Mouse (Mus musculus) liver, embryonic 15.5 days (tissue): Measurements from ENCODE around the gene Myh3. TPM values are rescaled to one million over a fixed set of nuclear protein-coding genes. Genes with fewer than 3 reads are reported as not detected.

Source experiments
- ATAC-seq: fragments of 200-750 bp; cut with Nextera tagmentation; 2 replicates; pipeline ENCODE4 v1.8.0; 2017; ENCODE audit warnings: moderate number of reproducible peaks, mild to moderate bottlenecking, moderate library complexity; ENCODE audit not compliant: insufficient read depth
- H3K27ac ChIP-seq: fragments of 300-500 bp; sonication (generic); replicated peaks from 2 replicates; pipeline ENCODE4 v1.5.1; 2015; ENCODE audit warnings: mild to moderate bottlenecking, inconsistent platforms
- H3K27me3 ChIP-seq: fragments of 300-500 bp; sonication (generic); 2 replicates; pipeline ENCODE4 v1.6.1; 2015; ENCODE audit warnings: mild to moderate bottlenecking, inconsistent platforms
- H3K36me3 ChIP-seq: fragments of 300-500 bp; sonication (generic); replicated peaks from 2 replicates; pipeline ENCODE4 v1.6.1; 2015; ENCODE audit warnings: moderate library complexity, mild to moderate bottlenecking, inconsistent platforms
- H3K4me1 ChIP-seq: fragments of 300-500 bp; sonication (generic); replicated peaks from 2 replicates; pipeline ENCODE4 v1.6.1; 2015; ENCODE audit warnings: inconsistent platforms
- H3K4me2 ChIP-seq: fragments of 300-500 bp; sonication (generic); 2 replicates; pipeline ENCODE4 v1.6.1; 2015; ENCODE audit warnings: moderate library complexity, mild to moderate bottlenecking, inconsistent platforms
- H3K4me3 ChIP-seq: fragments of 300-500 bp; sonication (generic); replicated peaks from 2 replicates; pipeline ENCODE4 v1.5.1; 2015; ENCODE audit warnings: mild to moderate bottlenecking, inconsistent platforms
- H3K9ac ChIP-seq: fragments of 300-500 bp; sonication (generic); 2 replicates; pipeline ENCODE4 v1.6.1; 2015; ENCODE audit warnings: moderate library complexity, mild to moderate bottlenecking, inconsistent platforms
- H3K9me3 ChIP-seq: fragments of 300-500 bp; sonication (generic); replicated peaks from 2 replicates; pipeline ENCODE4 v1.6.1; 2016; ENCODE audit warnings: inconsistent platforms
- WGBS: fragments of 180-500 bp; shearing (Covaris S2); methylation state at CpG from one replicate; pipeline ENCODE4 v1.1.7; 2015; ENCODE audit warnings: mixed read lengths; ENCODE audit not compliant: insufficient replicate concordance; 5-methylcytosine and 5-hydroxymethylcytosine counted together
- polyA plus RNA-seq: library from polyadenylated mRNA; unstranded; fragments of >200 nt; fragmentation: Nextera tagmentation; extraction: Ambion mirVana; gene quantifications from 2 replicates; pipeline ENCODE4 v1.2.1, GENCODE M21; 2015

Myh3 gene
- 5.0 and 7.3 TPM in 2 replicates for polyA plus RNA-seq

- Histone ChIP-seq H3K9ac (no peak within 1 kb of the TSS), H3K4me2 (no peak within 1 kb of the TSS), H3K4me1 (peaks cover 5% of the 10 kb centered on the region; the same call in 1 of the 2 replicates), H3K9me3 (no peaks in the 10 kb centered on the region), H3K36me3 (no peaks in the 10 kb centered on the region), H3K27ac (no peak within 1 kb of the TSS), H3K4me3 (no peak within 1 kb of the TSS), H3K27me3 (peaks cover 13% of the 10 kb centered on the region)
- WGBS, result 68% methylated on average over 5 of the region's 5 CpGs
- no peak for ATAC-seq
Observed at GRCm38 (mm10) chr11:67078000-67078399, at the start of gene Myh3. Gene Myh3 (plus strand): TSS chr11:67078300.

- H3K4me1 ChIP-seq, result no peaks in the 10 kb centered on the region; the same call in 1 of the 2 replicates
- WGBS, result 45% methylated on average over 16 of the region's 16 CpGs
- H3K9me3 ChIP-seq, result no peaks in the 10 kb centered on the region
- no peak overlapping the region for H3K9ac ChIP-seq
- H3K27me3 ChIP-seq, result 0 out of 2 replicates have a peak, but pooled peaks cover 9% of the 10 kb centered on the region
- H3K4me3 ChIP-seq, result no peak overlapping the region
- ATAC-seq, result no peak
- H3K36me3 ChIP-seq, result no peaks in the 10 kb centered on the region
- H3K27ac ChIP-seq, result no peak overlapping the region
- no peak overlapping the region for H3K4me2 ChIP-seq
Observed at GRCm38 (mm10) chr11:67030904-67031602, 47.0 kb upstream of the Myh3 start.

GRCm38 (mm10) chr11:67031603-67031915, 46.5 kb upstream of the Myh3 start:
- H3K4me1 ChIP-seq, result no peaks in the 10 kb centered on the region; the same call in 1 of the 2 replicates
- H3K27ac ChIP-seq, result no peak overlapping the region
- no peak for ATAC-seq
- no peaks in the 10 kb centered on the region for H3K9me3 ChIP-seq
- H3K4me2 ChIP-seq, result no peak overlapping the region
- no peak overlapping the region for H3K9ac ChIP-seq
- WGBS, result 55% methylated on average over 2 of the region's 2 CpGs
- H3K27me3 ChIP-seq, result 0 out of 2 replicates have a peak, but pooled peaks cover 5% of the 10 kb centered on the region
- no peak overlapping the region for H3K4me3 ChIP-seq
- H3K36me3 ChIP-seq, result no peaks in the 10 kb centered on the region

- no peaks in the 10 kb centered on the region for H3K9me3 ChIP-seq
- no peak overlapping the region for H3K27ac ChIP-seq
- H3K27me3 ChIP-seq, result no peaks in the 10 kb centered on the region
- no peak overlapping the region for H3K4me3 ChIP-seq
- no peak overlapping the region for H3K9ac ChIP-seq
- H3K36me3 ChIP-seq, result peaks cover 7% of the 10 kb centered on the region; the same call in 1 of the 2 replicates
- 48% methylated on average over 4 of the region's 4 CpGs for WGBS
- H3K4me1 ChIP-seq, result no peaks in the 10 kb centered on the region; the same call in 1 of the 2 replicates
- H3K4me2 ChIP-seq, result no peak overlapping the region
- ATAC-seq, result peak; percentile 79
Observed at GRCm38 (mm10) chr11:67034775-67035485, 43.2 kb upstream of the Myh3 start.

GRCm38 (mm10) chr11:67036229-67036628, 41.9 kb upstream of the Myh3 start:
- no peak overlapping the region for H3K9ac ChIP-seq
- H3K9me3 ChIP-seq, result no peaks in the 10 kb centered on the region
- no peak for ATAC-seq
- no peak overlapping the region for H3K4me2 ChIP-seq
- peaks cover 19% of the 10 kb centered on the region for H3K36me3 ChIP-seq
- 59% methylated on average over 6 of the region's 6 CpGs for WGBS
- no peaks in the 10 kb centered on the region; the same call in 1 of the 2 replicates for H3K4me1 ChIP-seq
- no peaks in the 10 kb centered on the region for H3K27me3 ChIP-seq
- no peak overlapping the region for H3K4me3 ChIP-seq
- no peak overlapping the region for H3K27ac ChIP-seq

DNA sequence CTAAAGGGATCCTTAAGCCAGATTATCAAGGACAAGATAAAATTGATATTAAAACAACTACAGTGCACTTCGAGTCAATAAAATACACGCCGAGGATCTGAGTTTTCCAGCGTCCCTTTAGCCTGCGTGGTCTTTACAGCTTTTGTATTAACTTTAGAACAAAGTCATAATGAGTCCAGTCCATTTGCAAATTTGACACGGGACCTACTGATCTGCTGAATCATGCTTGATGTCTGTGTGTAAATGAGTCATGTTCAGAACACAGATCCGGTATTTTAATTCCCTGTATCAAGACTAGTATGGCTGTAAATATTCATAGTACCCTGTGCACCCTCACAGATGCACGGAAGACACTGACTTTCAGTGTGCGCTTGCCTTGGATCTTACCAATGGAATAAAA, 41.2 kb upstream of the Myh3 start:
- H3K27ac ChIP-seq, result no peak overlapping the region
- H3K4me3 ChIP-seq, result no peak overlapping the region
- no peaks in the 10 kb centered on the region for H3K27me3 ChIP-seq
- ATAC-seq, result no peak
- H3K4me2 ChIP-seq, result no peak overlapping the region
- WGBS, result 78% methylated on average over 9 of the region's 9 CpGs
- H3K9me3 ChIP-seq, result no peaks in the 10 kb centered on the region
- H3K4me1 ChIP-seq, result no peaks in the 10 kb centered on the region
- H3K36me3 ChIP-seq, result peaks cover 25% of the 10 kb centered on the region
- no peak overlapping the region for H3K9ac ChIP-seq

DNA sequence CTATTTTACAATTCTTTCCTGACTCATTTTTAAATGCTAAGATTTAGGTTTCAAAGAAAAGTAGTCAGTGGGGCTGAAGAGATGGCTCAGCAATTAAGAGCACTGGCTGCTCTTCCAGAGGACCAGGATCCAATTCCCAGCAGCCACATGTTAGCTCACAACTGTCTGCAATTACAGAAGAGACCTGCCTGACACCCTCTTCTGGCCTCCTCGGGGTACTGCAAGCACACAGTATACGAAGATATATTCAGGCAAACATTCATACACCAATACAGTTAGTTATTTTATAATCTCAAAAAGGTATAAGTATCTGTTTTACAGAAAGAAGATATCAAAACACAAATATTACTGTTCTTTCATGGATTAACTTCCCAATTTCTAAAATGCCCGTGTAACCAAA, 38.3 kb upstream of the Myh3 start:
- no peak for ATAC-seq
- Histone ChIP-seq H3K4me3 (no peak overlapping the region), H3K4me2 (no peak overlapping the region), H3K9ac (no peak overlapping the region), H3K4me1 (0 out of 2 replicates have a peak, but pooled peaks cover 4% of the 10 kb centered on the region), H3K27me3 (no peaks in the 10 kb centered on the region), H3K36me3 (peaks cover 31% of the 10 kb centered on the region), H3K9me3 (no peaks in the 10 kb centered on the region), H3K27ac (no peak overlapping the region)
- WGBS, result 77% methylated on average over 3 of the region's 3 CpGs

DNA sequence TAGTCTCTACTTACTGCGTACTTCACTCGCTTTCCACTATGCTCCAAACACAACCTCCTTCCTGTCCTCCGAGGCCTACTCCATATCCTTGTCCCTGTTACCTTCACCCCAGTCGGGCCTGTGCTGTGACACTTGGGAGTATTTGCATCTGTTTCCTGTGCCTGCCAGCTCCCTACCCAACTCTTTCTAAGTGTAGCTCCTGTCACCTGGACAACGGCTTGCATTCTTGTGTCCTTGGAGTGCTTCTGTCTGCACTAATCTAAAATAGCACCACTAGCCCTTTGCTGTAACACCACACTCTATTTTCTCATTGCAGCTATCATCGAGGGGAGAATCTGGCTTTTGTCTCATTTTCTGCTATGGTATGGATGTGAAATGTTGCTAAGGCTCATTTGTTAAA, 37.6 kb upstream of the Myh3 start:
- Histone ChIP-seq H3K36me3 (peaks cover 31% of the 10 kb centered on the region), H3K9me3 (no peaks in the 10 kb centered on the region), H3K27ac (no peak overlapping the region), H3K9ac (no peak overlapping the region), H3K27me3 (no peaks in the 10 kb centered on the region), H3K4me2 (no peak overlapping the region), H3K4me3 (no peak overlapping the region), H3K4me1 (0 out of 2 replicates have a peak, but pooled peaks cover 6% of the 10 kb centered on the region)
- WGBS, result 79% methylated on average over 6 of the region's 6 CpGs
- no peak for ATAC-seq

- WGBS, result 56% methylated on average over 8 of the region's 8 CpGs
- Histone ChIP-seq H3K4me3 (no peak overlapping the region), H3K9ac (no peak overlapping the region), H3K4me2 (no peak overlapping the region), H3K9me3 (no peaks in the 10 kb centered on the region), H3K27me3 (no peaks in the 10 kb centered on the region), H3K36me3 (peaks cover 31% of the 10 kb centered on the region), H3K27ac (no peak overlapping the region), H3K4me1 (peaks cover 11% of the 10 kb centered on the region; the same call in 1 of the 2 replicates)
- ATAC-seq, result no peak
Observed at GRCm38 (mm10) chr11:67043007-67043406, 35.1 kb upstream of the Myh3 start.

DNA sequence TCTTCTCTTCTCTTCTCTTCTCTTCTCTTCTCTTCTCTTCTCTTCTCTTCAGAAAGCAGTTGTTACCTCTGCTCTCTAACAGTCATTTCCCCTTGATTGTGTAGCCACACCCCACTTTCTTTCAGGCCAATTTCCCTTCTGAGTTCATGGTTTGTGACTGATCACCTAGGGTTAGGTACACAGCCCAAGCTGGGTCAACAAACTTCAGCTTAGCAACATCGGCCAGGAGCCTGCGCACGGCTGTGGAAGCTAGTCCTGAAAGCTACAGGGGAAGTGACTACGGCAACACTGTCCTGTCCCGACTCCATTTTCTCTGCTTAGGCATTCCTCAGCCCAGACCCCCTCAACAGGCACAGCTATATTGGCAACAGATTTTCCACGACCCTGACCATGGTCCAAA, 33.1 kb upstream of the Myh3 start:
- peaks cover 14% of the 10 kb centered on the region for H3K4me1 ChIP-seq
- H3K36me3 ChIP-seq, result peaks cover 26% of the 10 kb centered on the region
- H3K4me2 ChIP-seq, result no peak overlapping the region
- no peak overlapping the region for H3K4me3 ChIP-seq
- H3K9ac ChIP-seq, result no peak overlapping the region
- H3K9me3 ChIP-seq, result no peaks in the 10 kb centered on the region
- H3K27me3 ChIP-seq, result no peaks in the 10 kb centered on the region
- peak; percentile 75 for ATAC-seq
- WGBS, result 64% methylated on average over 6 of the region's 6 CpGs
- H3K27ac ChIP-seq, result 0 out of 2 replicates have a peak overlapping the region, but pooled peaks have one; percentile 29

DNA sequence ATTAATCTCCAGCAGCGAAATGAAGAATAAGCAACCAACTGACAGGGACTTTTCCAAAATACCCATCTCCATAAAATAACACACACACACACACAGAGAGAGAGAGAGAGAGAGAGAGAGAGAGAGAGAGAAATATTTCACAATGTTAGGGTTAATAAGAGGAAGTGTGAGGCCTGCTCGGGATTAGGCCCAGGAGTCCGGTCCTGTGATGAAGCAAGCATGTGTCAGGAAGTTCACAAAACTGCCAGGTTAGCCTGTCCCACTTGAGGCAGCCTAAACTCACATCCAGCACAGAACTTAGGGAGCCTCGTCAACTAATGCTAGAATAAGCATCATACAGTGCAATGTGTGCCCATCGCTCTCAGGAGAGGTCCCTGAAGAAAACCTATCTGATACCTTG, 30.9 kb upstream of the Myh3 start:
- ATAC-seq, result no peak
- no peak overlapping the region for H3K9ac ChIP-seq
- no peak overlapping the region for H3K27ac ChIP-seq
- no peaks in the 10 kb centered on the region for H3K27me3 ChIP-seq
- H3K4me2 ChIP-seq, result no peak overlapping the region
- peaks cover 11% of the 10 kb centered on the region; the same call in 1 of the 2 replicates for H3K36me3 ChIP-seq
- H3K9me3 ChIP-seq, result no peaks in the 10 kb centered on the region
- no peak overlapping the region for H3K4me3 ChIP-seq
- WGBS, result 59% methylated on average over 5 of the region's 5 CpGs
- H3K4me1 ChIP-seq, result peaks cover 19% of the 10 kb centered on the region
